Mouse (Mus musculus): ENCODE measurements at regions not wholly inside any gene's neighbourhood (a gene's known extent, or its start where the extent isn't known, plus 50 kb on each side); places are given as distances from the start of the nearest gene placed in this dataset.

DNA sequence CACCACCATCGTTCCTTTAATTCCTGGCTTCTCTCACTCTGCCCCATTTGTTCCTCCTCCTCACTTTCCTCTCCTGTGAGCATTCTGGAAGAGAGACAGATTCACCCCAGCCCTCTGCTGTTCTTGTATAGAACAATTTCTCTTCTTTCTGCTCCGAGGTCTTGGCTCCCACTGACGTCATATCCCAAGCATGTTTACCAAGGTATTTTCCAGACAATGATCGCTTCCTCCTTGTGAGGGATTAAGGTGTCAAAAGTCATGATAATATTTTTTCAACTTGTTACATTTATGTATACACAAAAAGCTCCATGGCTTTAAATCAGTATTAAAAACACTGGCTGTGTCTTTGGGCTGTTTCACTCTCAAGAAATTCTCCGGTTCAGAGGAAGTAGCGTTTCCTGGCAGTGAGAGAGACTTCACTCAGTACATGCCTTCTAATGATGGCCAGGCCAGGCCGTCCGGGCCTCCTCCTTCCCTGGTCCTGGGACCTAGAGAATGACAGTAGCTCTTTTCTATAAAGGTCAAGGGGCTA is 142.4 kb upstream of the Spdl1 start:
- DNase-seq: peak; percentile 11

DNA sequence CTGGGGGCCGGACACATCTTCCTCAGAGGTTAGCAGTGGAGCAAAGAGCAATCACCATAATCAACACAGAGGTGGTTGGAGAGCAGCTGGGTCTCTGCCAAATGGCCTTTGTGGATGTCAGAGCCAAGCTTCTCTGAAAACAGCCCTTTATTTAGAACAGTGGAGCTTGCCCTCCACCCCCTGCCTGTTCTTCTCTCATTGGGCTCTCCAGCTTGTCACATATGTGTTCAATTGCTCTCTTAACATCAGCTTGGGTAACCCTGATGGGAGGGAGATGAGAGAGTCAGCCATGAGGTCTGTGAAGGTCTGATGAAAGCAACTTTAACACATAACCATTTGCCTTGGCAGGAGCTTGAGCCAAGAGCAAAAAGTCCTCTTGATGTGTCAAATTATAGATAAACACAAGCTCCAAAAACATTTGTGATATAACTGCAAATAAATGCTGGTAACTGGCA is 140.1 kb upstream of the Spdl1 start:
- peak; percentile 64 for DNase-seq

DNA sequence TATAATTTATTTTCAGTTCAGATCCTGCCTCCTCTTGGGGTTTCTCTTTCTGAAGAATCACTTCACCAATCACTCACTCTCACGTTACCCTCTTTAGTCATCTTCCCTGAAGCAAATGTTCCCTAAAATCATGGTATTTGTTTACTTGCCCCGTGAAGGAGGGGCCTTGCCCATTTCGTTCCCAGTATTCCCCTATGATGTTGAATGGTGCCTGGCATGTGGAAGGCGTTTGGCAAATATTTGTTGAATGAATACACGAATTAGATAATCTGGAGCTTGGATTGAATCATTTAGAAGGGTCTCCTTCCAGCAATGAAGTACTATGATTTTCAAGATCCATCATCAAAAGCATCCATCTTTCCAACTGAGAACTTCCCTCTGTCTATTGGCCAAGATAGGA is 139.6 kb upstream of the Spdl1 start:
- DNase-seq: peak; percentile 17

DNA sequence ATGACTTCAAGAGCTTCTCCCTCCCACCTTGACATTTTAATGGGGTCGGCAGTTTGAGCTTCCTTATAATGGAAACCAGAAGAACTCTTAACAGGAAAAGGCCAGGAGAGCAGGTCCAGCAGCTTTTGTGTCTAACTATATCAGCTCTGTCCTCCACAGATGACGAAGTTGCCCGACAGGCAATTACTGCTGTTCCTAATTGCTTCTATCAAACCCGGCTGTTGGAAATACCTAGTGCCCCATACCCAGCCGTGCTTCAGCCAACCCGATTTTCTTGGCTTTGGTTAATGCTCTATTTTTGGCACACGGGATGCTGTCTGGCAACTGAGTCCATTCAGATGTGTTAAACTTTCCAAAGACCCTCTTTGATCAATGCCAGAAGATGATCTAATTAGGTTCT is 125.8 kb upstream of the Spdl1 start:
- no peak for DNase-seq

DNA sequence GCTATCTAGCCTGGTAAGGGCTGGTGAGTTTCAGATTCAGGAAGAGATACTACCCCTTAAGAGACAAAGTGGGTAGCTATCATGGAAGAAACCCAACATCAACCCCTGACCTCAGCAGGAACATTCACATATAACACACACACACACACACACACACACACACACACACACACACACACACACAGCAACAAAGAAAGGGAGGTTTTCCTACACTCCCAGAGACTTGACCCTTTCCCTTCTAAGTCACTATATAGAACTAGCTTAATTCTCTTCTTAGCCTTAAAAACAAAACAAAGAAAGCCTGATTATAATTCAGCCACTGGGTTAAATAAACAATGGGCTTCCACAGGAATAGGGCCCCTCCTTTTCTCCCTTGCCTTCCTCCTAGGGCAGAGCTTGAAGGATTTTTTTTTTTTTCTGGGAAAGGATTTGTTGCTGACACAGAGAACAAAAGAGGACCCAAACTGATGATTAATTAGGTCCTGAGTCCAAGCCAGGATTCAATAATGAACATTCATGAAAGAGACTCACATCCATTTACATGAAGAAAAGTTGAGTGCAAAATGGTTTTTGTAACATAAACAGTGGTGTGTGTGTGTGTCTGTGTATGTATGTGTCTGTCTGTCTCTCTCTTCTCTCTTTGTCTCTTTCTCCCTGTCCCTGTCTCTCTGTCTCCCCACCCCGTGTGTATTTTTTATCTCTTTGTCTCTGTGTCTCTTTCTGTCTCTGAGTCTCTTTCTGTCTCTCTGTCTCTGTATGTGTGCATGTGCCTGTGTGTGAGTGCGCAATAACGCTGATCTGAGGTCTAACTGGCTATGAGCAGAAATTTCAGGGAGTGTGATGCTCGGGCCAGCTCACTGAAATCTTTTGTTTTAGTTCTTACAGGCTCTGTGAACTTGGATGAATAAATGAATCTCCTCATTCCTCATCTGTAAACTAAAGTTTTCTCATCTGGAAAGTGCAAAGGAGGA is 108.3 kb upstream of the Spdl1 start:
- DNase-seq: peak; percentile 49

DNA sequence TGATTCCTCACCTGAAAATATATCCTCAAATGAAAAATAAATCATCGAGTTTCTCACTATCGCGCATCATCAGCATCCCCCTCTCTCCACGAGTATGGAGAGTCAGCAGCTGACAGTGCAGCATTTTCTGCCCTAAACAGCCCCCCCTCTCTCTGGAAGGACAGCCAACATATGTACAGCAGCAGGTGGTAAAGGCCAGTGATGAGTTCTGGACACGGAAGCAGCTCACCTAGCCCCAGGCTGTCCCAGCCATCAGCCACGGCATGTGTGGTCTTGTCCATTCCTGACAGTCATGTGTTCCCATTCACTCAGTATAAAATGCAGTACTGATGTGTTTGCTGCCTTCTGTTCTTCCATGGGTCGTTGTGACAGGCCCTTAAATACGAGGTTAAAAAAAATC is 106.7 kb upstream of the Spdl1 start:
- no peak for DNase-seq

DNA sequence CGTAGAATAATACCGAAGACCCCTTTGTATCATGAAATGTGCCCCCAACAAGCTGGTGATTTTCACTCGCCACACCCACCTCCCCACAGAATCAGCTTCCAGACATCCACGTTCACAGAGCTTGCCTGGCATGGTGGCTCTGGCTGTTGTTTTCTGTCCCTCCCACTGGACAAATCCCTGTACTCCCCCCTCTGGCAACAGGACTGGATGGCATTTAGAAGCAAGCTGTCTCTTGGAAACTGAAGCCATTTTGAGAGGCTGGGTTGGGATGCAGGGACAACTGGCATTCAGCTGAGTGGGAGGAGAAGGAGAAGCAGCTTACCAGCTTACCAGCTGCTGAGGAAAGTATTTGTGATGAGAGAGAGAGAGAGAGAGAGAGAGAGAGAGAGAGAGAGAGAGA is 105.6 kb upstream of the Spdl1 start:
- no peak for DNase-seq

DNA sequence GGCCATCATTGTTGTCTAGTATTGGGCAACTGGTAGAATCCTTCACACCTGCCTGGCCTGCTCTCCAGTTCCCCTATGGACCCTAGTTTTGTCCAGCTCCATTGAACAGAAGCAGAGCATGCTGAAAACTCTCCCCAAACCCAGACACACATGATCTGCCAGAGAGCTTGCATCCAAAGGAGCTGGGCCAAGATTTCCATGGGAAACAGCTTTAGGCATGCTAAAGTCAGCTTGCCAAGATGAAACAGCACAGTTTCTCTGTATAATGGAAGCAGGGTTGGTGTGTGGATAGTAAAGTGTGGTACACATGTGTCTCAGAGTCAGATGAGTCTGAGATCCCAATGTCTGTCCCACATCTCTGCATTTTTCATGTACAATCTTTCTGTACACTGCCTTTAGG is 98.8 kb upstream of the Spdl1 start:
- no peak for DNase-seq

DNA sequence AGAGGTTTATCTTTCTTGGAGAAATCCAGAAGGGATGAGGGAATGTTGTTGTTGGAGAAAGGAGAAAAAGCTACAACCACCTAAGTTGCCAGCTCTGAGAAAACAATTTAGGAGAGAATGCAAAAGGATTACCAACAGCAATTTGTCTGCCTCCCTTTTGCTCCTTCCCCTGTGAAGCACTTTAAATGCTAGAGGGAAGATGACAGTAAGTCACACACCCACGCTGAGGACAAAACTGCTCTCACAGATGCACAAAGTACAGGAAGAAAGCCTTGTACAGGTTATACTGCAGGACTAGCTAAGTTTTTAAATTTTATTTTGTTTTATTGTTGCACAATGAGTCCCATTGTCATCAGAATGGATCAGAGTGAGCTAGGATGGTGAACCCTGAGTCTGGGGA is 83.7 kb upstream of the Spdl1 start:
- no peak for DNase-seq

DNA sequence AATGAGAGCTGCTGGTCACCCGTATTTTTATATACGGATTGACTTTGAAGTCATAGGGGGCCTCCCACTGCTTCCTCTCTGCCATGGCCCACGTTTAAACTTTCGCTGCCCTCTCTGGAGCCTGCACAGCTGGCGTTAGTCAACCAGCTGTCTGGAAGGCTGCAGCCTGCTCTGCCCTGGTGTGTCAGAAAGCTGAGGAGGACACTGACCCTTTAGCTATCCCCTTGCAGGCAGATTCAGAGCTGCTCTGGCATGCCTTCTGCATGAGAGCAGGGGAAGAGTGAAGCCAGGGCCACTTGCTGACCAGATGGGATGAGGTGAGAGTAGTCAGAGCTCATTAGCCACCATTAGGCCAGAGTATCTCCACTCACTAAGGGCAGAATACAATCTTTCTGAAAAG is 76.4 kb upstream of the Spdl1 start:
- peak; percentile 2 for DNase-seq

DNA sequence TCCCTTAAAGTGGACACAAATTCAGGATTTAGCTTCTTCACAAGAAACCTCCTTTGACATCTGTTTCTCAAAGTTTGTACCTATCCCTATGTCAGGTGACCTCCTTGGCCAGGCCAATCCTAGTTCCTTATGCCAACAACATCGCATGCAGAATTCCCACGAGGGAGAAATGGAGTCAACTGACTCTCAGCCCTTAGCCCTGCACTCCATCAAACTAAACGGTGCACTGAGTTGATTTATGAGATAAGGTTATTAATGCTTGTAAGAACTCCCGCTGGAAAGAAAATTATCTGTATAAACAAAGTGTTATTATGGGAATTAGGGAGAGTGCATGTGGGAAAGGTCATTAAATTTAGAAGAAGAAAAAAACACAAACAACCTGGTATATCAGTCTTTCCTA is 70.8 kb upstream of the Spdl1 start:
- DNase-seq: no peak

DNA sequence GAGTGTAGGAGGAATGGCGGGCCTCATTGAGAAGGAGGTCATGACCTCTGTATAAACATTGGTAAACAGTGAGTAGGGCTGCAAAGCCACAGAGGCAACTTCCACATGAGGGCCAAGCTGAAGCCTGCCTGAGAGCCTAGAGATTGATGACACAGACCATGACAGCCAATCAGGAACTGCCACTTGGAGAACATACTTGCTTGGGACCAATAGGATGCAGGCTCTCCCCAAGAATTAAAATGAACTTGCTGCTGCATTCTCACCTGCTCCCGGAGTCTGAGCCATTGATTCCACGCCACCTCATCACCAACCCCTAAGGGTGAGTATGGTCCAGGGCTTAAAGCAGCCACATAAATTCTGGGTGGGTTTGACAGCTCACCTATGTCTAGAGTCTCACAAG is 66.0 kb upstream of the Spdl1 start:
- peak; percentile 40 for DNase-seq

DNA sequence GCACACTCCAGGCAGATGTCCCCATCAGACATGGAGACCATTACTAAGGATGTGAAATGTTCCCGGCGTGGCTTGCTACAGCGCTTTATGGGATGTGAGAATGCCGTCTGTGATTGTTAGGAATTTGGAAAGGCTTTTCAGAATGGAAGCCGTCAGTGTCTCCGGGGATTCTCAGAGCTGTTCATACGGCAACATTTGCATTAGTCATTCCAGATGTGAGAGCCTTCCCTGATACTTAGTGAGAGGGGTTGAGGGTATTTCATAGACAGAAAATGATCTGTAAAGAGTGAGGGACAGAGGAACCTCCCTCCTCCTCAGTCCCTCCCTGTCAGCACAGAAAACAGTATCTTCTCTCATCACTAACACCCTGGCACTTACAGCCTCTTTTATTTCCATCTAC is 62.2 kb upstream of the Spdl1 start:
- no peak for DNase-seq

DNA sequence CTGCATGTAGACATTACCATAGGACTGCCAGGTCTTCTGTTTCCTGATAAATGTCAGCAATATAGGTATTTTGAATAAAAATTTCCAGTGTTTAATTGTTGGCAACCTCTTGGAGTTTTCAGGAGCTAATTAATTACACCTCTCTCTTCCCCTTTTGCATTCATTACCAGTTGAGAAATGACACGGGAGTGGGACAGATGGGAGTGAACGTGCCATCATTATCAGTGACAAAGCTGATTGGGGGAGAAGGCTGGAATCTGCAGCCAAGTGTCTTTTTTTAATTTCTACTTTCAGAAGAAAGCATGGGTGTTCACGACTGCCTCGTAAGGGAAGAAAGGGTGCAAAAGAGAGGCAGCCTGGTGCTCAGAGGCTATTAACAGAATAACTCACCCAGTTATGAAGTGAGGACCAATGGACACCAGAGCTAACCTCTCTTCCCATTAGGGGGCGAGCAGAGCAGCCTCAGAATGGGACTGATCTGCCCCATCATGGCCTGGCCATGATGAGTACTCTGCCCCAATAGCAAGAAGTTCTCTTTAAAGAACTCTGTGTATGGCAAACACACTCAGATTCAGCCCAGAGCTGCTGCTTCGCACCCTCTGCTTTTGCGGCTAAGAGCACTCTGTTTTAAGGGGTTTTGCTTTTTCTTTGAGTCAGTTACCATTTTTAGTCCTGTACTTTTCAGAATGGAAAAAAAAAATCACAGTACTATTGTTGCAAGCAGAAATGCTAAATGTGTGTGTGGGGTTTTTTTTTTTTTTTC is 55.1 kb upstream of the Spdl1 start:
- no peak for DNase-seq

DNA sequence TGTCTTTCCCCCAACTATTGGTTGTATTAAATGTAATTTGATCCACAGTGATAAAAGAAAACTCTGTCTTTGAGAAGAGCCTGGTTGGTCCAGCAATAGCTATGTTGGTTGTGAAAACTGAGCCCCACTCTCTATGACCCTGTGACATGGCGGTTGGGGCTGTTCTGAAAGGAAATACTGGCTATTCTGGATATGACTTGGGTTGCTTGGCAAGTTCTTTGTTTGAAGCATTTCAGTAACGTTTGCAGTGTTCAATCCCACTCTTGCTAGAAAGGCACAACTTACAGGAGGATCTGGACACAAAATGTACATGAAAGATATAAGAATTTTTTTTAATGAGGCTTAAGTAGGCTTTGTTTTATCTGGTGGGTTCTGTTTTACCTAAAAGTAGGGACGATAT is 54.1 kb upstream of the Spdl1 start:
- DNase-seq: no peak
